Mouse (Mus musculus) MEL (cell line): ENCODE data around the gene Pex13.
A peak's percentile ranks its signal among the peaks of the same experiment; 100 is the strongest.

Experiments used
- BHLHE40 ChIP-seq: IDR thresholded peaks from 2 replicates; pipeline ENCODE4 v1.6.1; 2012; ENCODE audit warnings: low read depth, mild to moderate bottlenecking, inconsistent platforms, low read length, improper control_type of control experiment, borderline replicate concordance
- CTCF ChIP-seq, 3 experiments: IDR thresholded peaks in 2 of 3; conservative IDR thresholded peaks in 1 of 3; 2 replicates each; pipeline ENCODE4 v1.5.1; 2011 to 2012; ENCODE audit warnings: low read length in 3 of 3, low read depth in 2 of 3, mild to moderate bottlenecking in 2 of 3, improper control_type of control experiment in 1 of 3, inconsistent platforms in 1 of 3, mixed read lengths in 1 of 3, moderate library complexity in 1 of 3; ENCODE audit not compliant: control insufficient read depth in 1 of 3, insufficient read depth in 1 of 3, poor library complexity in 1 of 3, severe bottlenecking in 1 of 3
- EP300 ChIP-seq, 2 experiments: IDR thresholded peaks; 2 replicates each; pipeline ENCODE4 v1.6.1; 2011; ENCODE audit warnings: improper control_type of control experiment in 2 of 2, low read length in 2 of 2, low read depth in 1 of 2, mild to moderate bottlenecking in 1 of 2
- ETS1 ChIP-seq: IDR thresholded peaks from 2 replicates; pipeline ENCODE4 v1.6.1; 2012; ENCODE audit warnings: low read depth, mild to moderate bottlenecking, inconsistent platforms, low read length, improper control_type of control experiment, moderate library complexity
- GABPA ChIP-seq: IDR thresholded peaks from 2 replicates; pipeline ENCODE4 v1.6.1; 2012; ENCODE audit warnings: low read depth, mild to moderate bottlenecking, inconsistent platforms, low read length, improper control_type of control experiment, moderate library complexity
- MXI1 ChIP-seq: IDR thresholded peaks from 2 replicates; pipeline ENCODE4 v1.6.1; 2011; ENCODE audit warnings: mild to moderate bottlenecking, low read depth, low read length, improper control_type of control experiment
- NRF1 ChIP-seq: IDR thresholded peaks from 2 replicates; pipeline ENCODE4 v1.6.1; 2014; ENCODE audit warnings: low read depth, mild to moderate bottlenecking, inconsistent platforms, low read length, improper control_type of control experiment, moderate library complexity; ENCODE audit not compliant: poor library complexity, insufficient read depth, severe bottlenecking
- SMC3 ChIP-seq: IDR thresholded peaks from 2 replicates; pipeline ENCODE4 v1.6.1; 2011; ENCODE audit warnings: low read depth, low read length, improper control_type of control experiment
- TAL1 ChIP-seq: IDR thresholded peaks from 2 replicates; pipeline ENCODE4 v1.6.1; 2012; ENCODE audit warnings: mild to moderate bottlenecking, inconsistent platforms, low read length, moderate library complexity, mixed read lengths
- USF2 ChIP-seq, 2 experiments: IDR thresholded peaks; 2 replicates each; pipeline ENCODE4 v1.6.1; 2011 to 2012; ENCODE audit warnings: improper control_type of control experiment in 2 of 2, low read length in 2 of 2, borderline replicate concordance in 1 of 2, inconsistent platforms in 1 of 2, low read depth in 1 of 2, mild to moderate bottlenecking in 1 of 2; ENCODE audit not compliant: insufficient read depth in 1 of 2
- ZC3H11A ChIP-seq: IDR thresholded peaks from 2 replicates; pipeline ENCODE4 v1.6.1; 2012; ENCODE audit warnings: low read depth, mild to moderate bottlenecking, inconsistent platforms, low read length, improper control_type of control experiment
- ZKSCAN1 ChIP-seq: IDR thresholded peaks from 2 replicates; pipeline ENCODE4 v1.6.1; 2012; ENCODE audit warnings: low read depth, mild to moderate bottlenecking, inconsistent platforms, low read length, improper control_type of control experiment, moderate library complexity

DNA sequence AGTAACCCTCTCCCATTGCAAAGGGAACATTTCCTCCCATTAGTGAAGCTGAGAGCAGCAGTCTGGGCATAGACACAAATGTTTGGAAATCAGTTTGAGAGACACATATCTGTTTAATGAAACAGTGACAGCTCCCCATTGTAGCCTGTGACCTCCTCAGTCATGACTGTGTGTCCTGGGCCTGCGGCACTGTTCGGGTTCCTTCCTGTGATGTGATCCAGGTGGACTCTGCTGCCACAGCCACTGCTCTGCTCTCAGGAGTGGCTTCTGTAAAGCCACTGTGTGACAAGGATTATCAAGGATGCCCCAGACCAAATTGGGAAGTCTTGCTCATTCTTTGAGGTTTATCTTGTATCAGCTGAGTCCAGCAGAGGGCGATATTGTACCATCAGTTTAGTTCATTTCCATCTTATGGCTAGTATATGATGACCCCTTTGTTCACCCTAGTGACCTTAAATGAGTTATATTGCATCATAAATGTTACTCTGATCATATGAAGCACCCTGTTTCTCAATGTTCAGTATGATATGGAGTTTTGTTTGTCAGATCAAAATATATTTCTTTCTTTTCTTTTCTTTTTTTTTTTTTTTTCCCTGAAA is 13.4 kb upstream of the Pex13 start:
- TF ChIP-seq CTCF (IDR thresholded peaks at IDR 0.05 in 2 of 3, conservative IDR thresholded peaks at IDR 0.05 in 1 of 3; ENCODE audit: control insufficient read depth in 1 of 3, insufficient read depth in 1 of 3, low read depth in 2 of 3, low read length in 3 of 3, poor library complexity in 1 of 3, severe bottlenecking in 1 of 3): peak; percentile 23 to 96 (median 88); a peak in 4 of 6 replicates
- TF ChIP-seq USF2 (IDR thresholded peaks at IDR 0.05; ENCODE audit: borderline replicate concordance in 1 of 2, insufficient read depth in 1 of 2, low read depth in 1 of 2, low read length in 2 of 2): no peak
- no peak for TF ChIP-seq ETS1
- TF ChIP-seq ZKSCAN1: no peak
- peak; percentile 90 for TF ChIP-seq ZC3H11A
- no peak for TF ChIP-seq TAL1
- no peak for TF ChIP-seq GABPA
- TF ChIP-seq MXI1: no peak
- TF ChIP-seq SMC3: peak; percentile 87
- TF ChIP-seq EP300 (IDR thresholded peaks at IDR 0.05; ENCODE audit: low read depth in 1 of 2, low read length in 2 of 2): no peak
- TF ChIP-seq BHLHE40: no peak
- TF ChIP-seq NRF1: no peak
